Mouse (Mus musculus) megakaryocyte-erythroid progenitor cell, adult 5-6 weeks (primary cell): ENCODE results near the gene Grin3b. TPM values are rescaled to one million over a fixed set of nuclear protein-coding genes. Genes with fewer than 3 reads are reported as not detected.
A peak's percentile ranks its signal among the peaks of the same experiment; 100 is the strongest.

Experiments
- ATAC-seq: replicated peaks from 2 replicates; pipeline ENCODE4 v1.8.0; 2016; ENCODE audit warnings: mild to moderate bottlenecking, inconsistent platforms; ENCODE audit not compliant: severe bottlenecking, poor library complexity, low FRiP score, low TSS enrichment
- total RNA-seq, 2 experiments: library from RNA; stranded (forward) in 1 of 2; stranded (reverse) in 1 of 2; fragments of 200-1000, 215-1000 nt in 1 of 2; fragments of >200 nt in 1 of 2; fragmentation: Nextera tagmentation in 1 of 2; gene quantifications; 2 replicates each; pipeline ENCODE4 v1.2.3; 2014 to 2017

Grin3b gene
- not detected in 2 replicates for total RNA-seq (2014; fragmentation: Nextera tagmentation)
- total RNA-seq (2017), result not detected in 2 replicates

GRCm38 (mm10) chr10:79970415-79971182 lies at the start of gene Grin3b:
TSS of gene Grin3b (plus strand) at chr10:79970715.
- ATAC-seq, result no peak

DNA sequence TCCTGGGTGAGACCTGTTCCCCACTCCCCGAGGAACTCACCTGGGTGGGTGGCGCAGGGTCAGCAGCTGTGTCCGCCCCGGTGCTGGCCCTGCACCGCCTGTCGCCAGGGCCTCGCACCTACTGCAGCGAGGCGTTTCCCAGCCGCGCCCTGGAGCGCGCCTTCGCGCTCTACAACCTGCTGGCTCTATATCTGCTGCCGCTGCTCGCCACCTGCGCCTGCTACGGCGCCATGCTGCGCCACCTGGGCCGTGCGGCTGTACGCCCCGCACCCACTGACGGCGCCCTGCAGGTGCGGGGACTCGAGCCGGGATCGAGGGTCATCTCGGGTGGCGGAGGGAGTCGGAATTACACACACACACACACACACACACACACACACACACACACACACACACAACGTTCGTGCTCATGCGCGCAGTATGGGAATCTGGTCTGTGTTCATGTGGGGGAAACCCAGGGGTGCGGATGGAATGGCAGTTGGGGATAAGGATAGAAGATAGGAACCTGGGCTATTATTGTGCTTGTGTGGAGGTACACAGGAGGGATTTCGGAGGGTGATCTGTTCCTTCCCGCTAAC lies 49.5 kb upstream of the Grin3b start, which contains the start of gene R3hdm4:
Gene R3hdm4, minus strand, starts transcription at position 251 of the 578 bp plus-strand sequence.
- no peak for ATAC-seq

GRCm38 (mm10) chr10:79921572-79921971 lies 48.9 kb upstream of the Grin3b start:
- no peak for ATAC-seq

GRCm38 (mm10) chr10:79924998-79925784 lies 45.3 kb upstream of the Grin3b start:
- ATAC-seq, result peak; percentile 39; the same call in 1 of the 2 replicates

GRCm38 (mm10) chr10:79925785-79926490 lies 44.6 kb upstream of the Grin3b start:
- peak; percentile 3; the same call in 1 of the 2 replicates for ATAC-seq

- ATAC-seq, result peak; percentile 70
These were observed 43.8 kb upstream of the Grin3b start, which contains the start of gene Arid3a for GRCm38 (mm10) chr10:79926491-79927323. TSS of gene Arid3a (plus strand) at chr10:79927043.

GRCm38 (mm10) chr10:79927324-79928029 lies 43.0 kb upstream of the Grin3b start:
- ATAC-seq, result 0 out of 2 replicates have a peak, but pooled peaks have one; percentile 1

- ATAC-seq, result no peak
These were observed 42.4 kb upstream of the Grin3b start for GRCm38 (mm10) chr10:79928030-79928694.

DNA sequence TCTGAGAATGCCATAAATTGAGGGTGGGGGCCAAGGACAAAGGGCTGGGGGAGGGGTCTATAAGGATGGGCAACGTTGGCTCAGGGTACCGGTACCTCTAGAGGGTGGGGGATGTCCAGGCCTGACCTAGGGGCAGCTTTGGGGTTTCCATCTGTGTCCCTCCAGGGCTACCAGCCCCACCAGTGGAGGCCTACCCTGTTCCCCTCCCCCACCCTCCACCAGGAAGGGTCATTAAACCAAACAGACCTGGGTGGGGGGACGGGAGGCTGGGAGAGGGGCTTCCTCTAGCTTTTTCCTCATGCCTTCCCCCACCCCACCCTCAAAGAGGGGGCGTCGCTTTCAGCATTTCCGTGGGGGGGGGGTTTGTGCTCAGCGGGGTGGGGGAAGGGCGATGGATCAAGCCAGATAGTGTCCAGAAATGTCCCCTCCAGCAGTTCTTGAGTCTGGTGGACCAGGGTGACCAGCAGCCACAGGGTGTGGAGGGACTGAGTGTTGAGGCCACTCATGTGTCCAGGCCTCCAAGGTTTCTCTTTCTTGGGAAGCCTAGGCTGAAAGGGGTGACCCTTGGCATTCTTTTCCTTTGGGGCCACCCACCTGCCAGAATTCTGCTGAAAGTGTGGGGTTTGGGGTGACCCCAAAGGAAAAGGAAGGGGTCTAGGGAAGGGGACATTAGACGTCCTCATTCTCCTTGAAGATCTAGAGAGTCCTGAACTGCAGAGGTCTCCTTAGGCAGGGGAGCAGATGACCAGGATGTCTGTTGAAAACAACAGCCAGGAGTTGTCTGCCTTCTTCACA lies 41.4 kb upstream of the Grin3b start:
- ATAC-seq, result no peak

GRCm38 (mm10) chr10:79929967-79930825 lies 40.3 kb upstream of the Grin3b start:
- ATAC-seq, result no peak

GRCm38 (mm10) chr10:79930826-79931186 lies 39.7 kb upstream of the Grin3b start:
- ATAC-seq, result no peak

DNA sequence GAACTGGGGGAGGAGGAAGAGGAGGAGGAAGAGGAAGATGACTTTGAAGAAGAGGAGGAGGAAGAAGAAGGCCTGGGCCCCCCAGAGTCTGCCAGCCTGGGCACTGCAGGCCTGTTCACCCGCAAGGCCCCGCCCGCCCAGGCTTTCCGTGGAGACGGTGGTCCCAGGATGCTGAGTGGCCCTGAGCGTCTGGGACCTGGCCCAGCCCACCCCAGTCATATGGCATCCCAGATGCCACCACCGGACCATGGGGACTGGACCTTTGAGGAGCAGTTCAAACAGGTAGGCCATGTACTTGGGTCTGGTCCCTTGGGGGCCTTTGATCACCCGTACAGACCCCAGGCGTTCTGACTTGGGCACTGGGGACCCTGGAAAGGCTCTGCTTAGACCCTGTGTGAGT lies 38.7 kb upstream of the Grin3b start:
- ATAC-seq, result no peak

DNA sequence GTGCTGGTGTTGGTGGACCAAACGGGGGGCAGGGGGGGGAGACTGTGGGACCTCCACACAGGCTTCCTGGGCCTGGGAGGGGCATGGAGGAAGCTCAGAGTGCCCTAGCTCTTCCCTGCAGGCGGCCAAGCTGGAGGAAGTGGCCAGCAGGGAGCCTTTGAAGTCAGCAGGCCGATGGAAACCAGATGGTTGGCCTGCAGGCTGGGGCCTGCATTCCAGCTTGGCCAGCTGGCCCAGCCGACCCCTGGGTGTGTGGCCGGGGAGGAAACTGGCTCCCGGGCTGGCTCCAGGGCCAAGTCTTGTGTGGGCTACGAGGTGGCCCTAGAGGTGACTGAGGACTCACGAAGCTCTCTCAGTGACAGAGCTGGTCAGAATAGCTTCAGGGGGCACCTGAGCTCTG lies 37.8 kb upstream of the Grin3b start:
- ATAC-seq, result no peak

GRCm38 (mm10) chr10:79933145-79933679 lies 37.3 kb upstream of the Grin3b start:
- no peak for ATAC-seq

- no peak for ATAC-seq
These were observed 36.7 kb upstream of the Grin3b start for GRCm38 (mm10) chr10:79933861-79934260.
